Mouse (Mus musculus) midbrain, embryonic 12.5 days (tissue): Measurements from ENCODE around the gene Ccn6. TPM values are rescaled to one million over a fixed set of nuclear protein-coding genes. Genes with fewer than 3 reads are reported as not detected.

Experiments used
- ATAC-seq: fragments of 200-750 bp; cut with Nextera tagmentation; 2 replicates; pipeline ENCODE4 v1.8.0; 2017; ENCODE audit warnings: low read depth, moderate TSS enrichment, moderate library complexity; ENCODE audit not compliant: low FRiP score
- H3K27ac ChIP-seq: fragments of 300-500 bp; sonication (generic); replicated peaks from 2 replicates; pipeline ENCODE4 v1.5.1; 2016; ENCODE audit warnings: mild to moderate bottlenecking
- H3K27me3 ChIP-seq: fragments of 300-500 bp; sonication (generic); 2 replicates; pipeline ENCODE4 v1.6.1; 2016; ENCODE audit warnings: mild to moderate bottlenecking
- H3K36me3 ChIP-seq: fragments of 300-500 bp; sonication (generic); 2 replicates; pipeline ENCODE4 v1.6.1; 2016
- H3K4me1 ChIP-seq: fragments of 300-500 bp; sonication (generic); 2 replicates; pipeline ENCODE4 v1.6.1; 2016
- H3K4me2 ChIP-seq: fragments of 300-500 bp; sonication (generic); replicated peaks from 2 replicates; pipeline ENCODE4 v1.6.1; 2016; ENCODE audit warnings: mild to moderate bottlenecking, moderate library complexity
- H3K4me3 ChIP-seq: fragments of 300-500 bp; sonication (generic); 2 replicates; pipeline ENCODE4 v1.5.1; 2016; ENCODE audit warnings: mild to moderate bottlenecking
- H3K9ac ChIP-seq: fragments of 300-500 bp; sonication (generic); replicated peaks from 2 replicates; pipeline ENCODE4 v1.6.1; 2016; ENCODE audit warnings: mild to moderate bottlenecking, moderate library complexity
- H3K9me3 ChIP-seq: fragments of 300-500 bp; sonication (generic); 2 replicates; pipeline ENCODE4 v1.6.1; 2016; ENCODE audit warnings: mild to moderate bottlenecking
- WGBS: fragments of 180-500 bp; shearing (Covaris S2); methylation state at CpG from one replicate; pipeline ENCODE4 v1.1.7; 2016; 5-methylcytosine and 5-hydroxymethylcytosine counted together
- polyA plus RNA-seq: library from polyadenylated mRNA; unstranded; fragments of >200 nt; fragmentation: Nextera tagmentation; extraction: Ambion mirVana; gene quantifications from 2 replicates; pipeline ENCODE4 v1.2.1, GENCODE M21; 2016

The Ccn6 gene
- polyA plus RNA-seq, 1 experiment from 2014 or later = 0.28 TPM

DNA sequence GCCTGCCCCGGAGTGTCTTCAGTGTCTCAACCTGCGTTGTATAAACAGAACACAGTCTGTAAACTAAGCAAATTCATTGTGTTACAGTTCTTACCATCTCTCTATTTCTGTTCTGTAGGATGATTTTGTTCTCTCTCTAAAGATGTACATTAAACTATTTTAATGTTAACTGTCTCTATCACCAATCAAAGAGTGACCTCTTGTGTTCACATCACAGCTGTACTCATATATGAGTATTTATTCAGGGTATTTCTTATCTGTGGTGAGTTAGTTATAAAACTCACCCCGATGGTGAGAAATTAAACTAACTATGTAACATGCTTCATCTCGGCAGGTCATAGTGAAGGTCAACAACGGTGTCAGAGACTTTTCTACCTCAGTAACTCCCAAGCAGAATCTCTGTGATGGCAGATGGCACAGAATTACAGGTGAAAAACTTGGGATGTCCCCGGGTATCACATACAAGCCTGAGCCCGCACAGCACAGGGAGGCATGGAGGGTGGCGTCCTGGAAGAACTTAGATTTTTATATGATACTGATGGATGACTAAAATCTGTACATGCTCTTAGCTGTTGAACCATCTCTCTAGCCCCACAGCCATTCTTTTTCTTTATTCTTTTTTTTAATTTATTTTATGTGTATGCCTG lies 58.7 kb downstream of the Ccn6 start:
- Histone ChIP-seq H3K27ac (no peak overlapping the region), H3K4me1 (no peaks in the 10 kb centered on the region), H3K36me3 (0 out of 2 replicates have a peak, but pooled peaks cover 3% of the 10 kb centered on the region), H3K9me3 (no peaks in the 10 kb centered on the region), H3K4me2 (no peak overlapping the region), H3K4me3 (no peak overlapping the region), H3K9ac (no peak overlapping the region), H3K27me3 (no peaks in the 10 kb centered on the region)
- 91% methylated on average over 8 of the region's 8 CpGs for WGBS
- no peak for ATAC-seq

Other genes with a start within 250 kb of the Ccn6 start
- gene Lama4, start 198.3 kb downstream of the Ccn6 start, polyA plus RNA-seq = 21.4 and 27.2 TPM in 2 replicates
- gene Fam229b, start 29.9 kb downstream of the Ccn6 start, polyA plus RNA-seq = 20.9 and 22.4 TPM in 2 replicates
- gene Tube1, start 29.8 kb downstream of the Ccn6 start, polyA plus RNA-seq = 17.7 and 18.2 TPM in 2 replicates
- gene Fyn, start 205.1 kb upstream of the Ccn6 start, polyA plus RNA-seq = 52.7 and 64.3 TPM in 2 replicates